Mouse (Mus musculus): ENCODE measurements around the gene Olfr874. TPM values are rescaled to one million over a fixed set of nuclear protein-coding genes. Genes with fewer than 3 reads are reported as not detected.

The Olfr874 gene
- polyA plus RNA-seq (2014; fragmentation: Illumina TruSeq; extraction: RNeasy Lipid Tissue Mini Kit (QIAGEN cat#74804); ENCODE audit: insufficient read depth, low read depth, low replicate concordance) = not detected

GRCm38 (mm10) chr9:37744806-37745205 lies at the start of gene Olfr874:
Gene Olfr874 (plus strand): TSS chr9:37745106.

GRCm38 (mm10) chr9:37716150-37716549 lies 28.8 kb upstream of the Olfr874 start, which contains the start of gene Olfr160:
Gene Olfr160 (minus strand): TSS chr9:37716250.

DNA sequence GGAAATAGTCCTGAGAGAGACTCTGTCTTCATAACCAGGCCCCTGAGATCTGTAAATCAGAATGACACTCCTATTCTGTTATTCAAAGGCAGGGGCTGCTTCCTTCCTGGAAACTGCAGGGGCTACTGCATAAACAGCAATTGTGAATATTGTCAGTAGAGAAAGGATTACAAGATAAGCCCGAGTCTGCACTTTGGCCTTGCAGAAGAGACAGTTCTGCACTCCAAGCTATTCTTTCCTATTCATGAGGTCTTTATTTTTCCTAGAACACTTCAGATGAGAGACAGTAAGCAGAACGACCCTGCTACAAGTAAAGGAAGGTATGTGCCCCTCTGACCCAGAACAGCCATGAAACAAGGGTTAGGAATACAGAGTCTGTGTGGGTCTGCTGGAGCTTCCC lies 26.9 kb downstream of the Olfr874 start, which contains the start of gene Olfr875:
TSS of gene Olfr875 (plus strand) at position 99 of the 400 bp plus-strand sequence.

Other genes starting within 250 kb of the Olfr874 start
- 191 TPM for gene Esam, start 217.0 kb upstream of the Olfr874 start, polyA plus RNA-seq (2014; fragmentation: Illumina TruSeq; extraction: RNeasy Lipid Tissue Mini Kit (QIAGEN cat#74804); ENCODE audit: insufficient read depth, low read depth, low replicate concordance)
- 27.5 TPM for gene Vsig2, start 205.9 kb upstream of the Olfr874 start, polyA plus RNA-seq (2014; fragmentation: Illumina TruSeq; extraction: RNeasy Lipid Tissue Mini Kit (QIAGEN cat#74804); ENCODE audit: insufficient read depth, low read depth, low replicate concordance)
- 13.8 TPM for gene Nrgn, start 192.2 kb upstream of the Olfr874 start, polyA plus RNA-seq (2014; fragmentation: Illumina TruSeq; extraction: RNeasy Lipid Tissue Mini Kit (QIAGEN cat#74804); ENCODE audit: insufficient read depth, low read depth, low replicate concordance)
- gene Siae, start 189.4 kb upstream of the Olfr874 start, polyA plus RNA-seq (2014; fragmentation: Illumina TruSeq; extraction: RNeasy Lipid Tissue Mini Kit (QIAGEN cat#74804); ENCODE audit: insufficient read depth, low read depth, low replicate concordance) = 7.7 TPM
- 30.4 TPM for gene Spa17, start 131.4 kb upstream of the Olfr874 start, polyA plus RNA-seq (2014; fragmentation: Illumina TruSeq; extraction: RNeasy Lipid Tissue Mini Kit (QIAGEN cat#74804); ENCODE audit: insufficient read depth, low read depth, low replicate concordance)
- gene Tbrg1, start 87.8 kb upstream of the Olfr874 start, polyA plus RNA-seq (2014; fragmentation: Illumina TruSeq; extraction: RNeasy Lipid Tissue Mini Kit (QIAGEN cat#74804); ENCODE audit: insufficient read depth, low read depth, low replicate concordance) = 63.3 TPM
- not detected for gene Panx3, start 75.9 kb upstream of the Olfr874 start, polyA plus RNA-seq (2014; fragmentation: Illumina TruSeq; extraction: RNeasy Lipid Tissue Mini Kit (QIAGEN cat#74804); ENCODE audit: insufficient read depth, low read depth, low replicate concordance)
- gene Olfr160, start 28.9 kb upstream of the Olfr874 start, polyA plus RNA-seq (2014; fragmentation: Illumina TruSeq; extraction: RNeasy Lipid Tissue Mini Kit (QIAGEN cat#74804); ENCODE audit: insufficient read depth, low read depth, low replicate concordance) = not detected
- gene Olfr875, start 26.8 kb downstream of the Olfr874 start, polyA plus RNA-seq (2014; fragmentation: Illumina TruSeq; extraction: RNeasy Lipid Tissue Mini Kit (QIAGEN cat#74804); ENCODE audit: insufficient read depth, low read depth, low replicate concordance) = not detected
- not detected for gene Olfr876, start 57.9 kb downstream of the Olfr874 start, polyA plus RNA-seq (2014; fragmentation: Illumina TruSeq; extraction: RNeasy Lipid Tissue Mini Kit (QIAGEN cat#74804); ENCODE audit: insufficient read depth, low read depth, low replicate concordance)
- not detected for gene Olfr877, start 109.2 kb downstream of the Olfr874 start, polyA plus RNA-seq (2014; fragmentation: Illumina TruSeq; extraction: RNeasy Lipid Tissue Mini Kit (QIAGEN cat#74804); ENCODE audit: insufficient read depth, low read depth, low replicate concordance)
- gene Olfr145, start 151.6 kb downstream of the Olfr874 start, polyA plus RNA-seq (2014; fragmentation: Illumina TruSeq; extraction: RNeasy Lipid Tissue Mini Kit (QIAGEN cat#74804); ENCODE audit: insufficient read depth, low read depth, low replicate concordance) = not detected
- not detected for gene Olfr878, start 172.7 kb downstream of the Olfr874 start, polyA plus RNA-seq (2014; fragmentation: Illumina TruSeq; extraction: RNeasy Lipid Tissue Mini Kit (QIAGEN cat#74804); ENCODE audit: insufficient read depth, low read depth, low replicate concordance)
- gene Olfr881, start 246.7 kb downstream of the Olfr874 start, polyA plus RNA-seq (2014; fragmentation: Illumina TruSeq; extraction: RNeasy Lipid Tissue Mini Kit (QIAGEN cat#74804); ENCODE audit: insufficient read depth, low read depth, low replicate concordance) = not detected